Mouse (Mus musculus) midbrain, embryonic 16.5 days (tissue): ENCODE measurements at regions not wholly inside any gene's neighbourhood (a gene's known extent, or its start where the extent isn't known, plus 50 kb on each side); places are given as distances from the start of the nearest gene placed in this dataset.

ENCODE experiments used
- ATAC-seq: fragments of 200-750 bp; cut with Nextera tagmentation; 2 replicates; pipeline ENCODE4 v1.8.0; 2017; ENCODE audit warnings: moderate TSS enrichment
- H3K27ac ChIP-seq: fragments of 300-500 bp; sonication (generic); 2 replicates; pipeline ENCODE4 v1.5.1; 2014; ENCODE audit warnings: mild to moderate bottlenecking, low read length, mixed read lengths
- H3K27me3 ChIP-seq: fragments of 300-500 bp; sonication (generic); 2 replicates; pipeline ENCODE4 v1.6.1; 2014; ENCODE audit warnings: low read depth, low read length, mixed read lengths; ENCODE audit not compliant: control insufficient read depth, insufficient read depth
- H3K36me3 ChIP-seq: fragments of 300-500 bp; sonication (generic); 2 replicates; pipeline ENCODE4 v1.6.1; 2014; ENCODE audit warnings: mild to moderate bottlenecking, low read length, moderate library complexity, mixed read lengths; ENCODE audit not compliant: control insufficient read depth, insufficient read depth
- H3K4me1 ChIP-seq: fragments of 300-500 bp; sonication (generic); 2 replicates; pipeline ENCODE4 v1.6.1; 2014; ENCODE audit warnings: mild to moderate bottlenecking, low read length, mixed read lengths; ENCODE audit not compliant: control insufficient read depth, insufficient read depth
- H3K4me2 ChIP-seq: fragments of 300-500 bp; sonication (generic); 2 replicates; pipeline ENCODE4 v1.6.1; 2014; ENCODE audit warnings: mild to moderate bottlenecking, low read length, mixed read lengths
- H3K4me3 ChIP-seq: fragments of 300-500 bp; sonication (generic); 2 replicates; pipeline ENCODE4 v1.5.1; 2014; ENCODE audit warnings: low read depth, mild to moderate bottlenecking, low read length, moderate library complexity, mixed read lengths
- H3K9ac ChIP-seq: fragments of 300-500 bp; sonication (generic); 2 replicates; pipeline ENCODE4 v1.6.1; 2014; ENCODE audit warnings: low read depth, low read length, mixed read lengths
- H3K9me3 ChIP-seq: fragments of 300-500 bp; sonication (generic); replicated peaks from 2 replicates; pipeline ENCODE4 v1.6.1; 2014; ENCODE audit warnings: mild to moderate bottlenecking, low read length, mixed read lengths; ENCODE audit not compliant: control insufficient read depth, poor library complexity, severe bottlenecking
- WGBS: fragments of 180-500 bp; shearing (Covaris S2); extraction: QIAGEN DNeasy Blood & Tissue Kit; methylation state at CpG from one replicate; pipeline ENCODE4 v1.1.7; 2014; 5-methylcytosine and 5-hydroxymethylcytosine counted together

GRCm38 (mm10) chr11:17324651-17325050 is 67.3 kb downstream of the C1d start:
- Histone ChIP-seq H3K9ac (no peak overlapping the region), H3K4me3 (no peak overlapping the region), H3K9me3 (no peaks in the 10 kb centered on the region), H3K4me1 (0 out of 2 replicates have a peak, but pooled peaks cover 2% of the 10 kb centered on the region), H3K4me2 (no peak overlapping the region), H3K27ac (no peak overlapping the region), H3K27me3 (no peaks in the 10 kb centered on the region; the same call in none of the 2 replicates), H3K36me3 (no peaks in the 10 kb centered on the region)
- ATAC-seq = no peak
- WGBS = 23% methylated on average over 4 of the region's 4 CpGs

- no peak overlapping the region for H3K27ac ChIP-seq
- peak; percentile 84 for ATAC-seq
- H3K4me1 ChIP-seq = 0 out of 2 replicates have a peak, but pooled peaks cover 2% of the 10 kb centered on the region
- no peak overlapping the region for H3K4me3 ChIP-seq
- no peaks in the 10 kb centered on the region for H3K9me3 ChIP-seq
- no peak overlapping the region for H3K4me2 ChIP-seq
- H3K9ac ChIP-seq = no peak overlapping the region
- WGBS = 12% methylated on average over 10 of the region's 10 CpGs
- H3K36me3 ChIP-seq = no peaks in the 10 kb centered on the region
- H3K27me3 ChIP-seq = no peaks in the 10 kb centered on the region; the same call in none of the 2 replicates
These were observed 68.6 kb downstream of the C1d start for GRCm38 (mm10) chr11:17325731-17326646.

GRCm38 (mm10) chr11:17326695-17327094 is 69.3 kb downstream of the C1d start:
- WGBS = 12% methylated on average over 4 of the region's 4 CpGs

GRCm38 (mm10) chr11:17351476-17351875 is 94.1 kb downstream of the C1d start:
- no peaks in the 10 kb centered on the region for H3K27me3 ChIP-seq
- no peak overlapping the region for H3K4me3 ChIP-seq
- H3K9ac ChIP-seq = no peak overlapping the region
- H3K36me3 ChIP-seq = no peaks in the 10 kb centered on the region
- 97% methylated on average over 1 of the region's 1 CpGs for whole genome bisulfite sequencing
- H3K27ac ChIP-seq = no peak overlapping the region
- no peak for ATAC-seq
- H3K4me1 ChIP-seq = peaks cover 5% of the 10 kb centered on the region; the same call in 1 of the 2 replicates
- no peaks in the 10 kb centered on the region for H3K9me3 ChIP-seq
- no peak overlapping the region for H3K4me2 ChIP-seq

More at GRCm38 (mm10) chr11:17326695-17327094, 69.3 kb downstream of the C1d start:
- Histone ChIP-seq H3K27me3 (no peaks in the 10 kb centered on the region; the same call in none of the 2 replicates), H3K4me2 (no peak overlapping the region), H3K4me3 (no peak overlapping the region), H3K9ac (no peak overlapping the region), H3K4me1 (0 out of 2 replicates have a peak, but pooled peaks cover 2% of the 10 kb centered on the region), H3K36me3 (no peaks in the 10 kb centered on the region), H3K27ac (no peak overlapping the region), H3K9me3 (no peaks in the 10 kb centered on the region)
- no peak for ATAC-seq

GRCm38 (mm10) chr11:17352148-17353130 is 95.1 kb downstream of the C1d start:
- 66% methylated on average over 17 of the region's 17 CpGs for WGBS
- Histone ChIP-seq H3K27me3 (no peaks in the 10 kb centered on the region), H3K4me3 (no peak overlapping the region), H3K4me1 (peaks cover 5% of the 10 kb centered on the region; the same call in 1 of the 2 replicates), H3K9ac (no peak overlapping the region), H3K9me3 (no peaks in the 10 kb centered on the region), H3K36me3 (no peaks in the 10 kb centered on the region), H3K27ac (no peak overlapping the region), H3K4me2 (no peak overlapping the region)
- ATAC-seq = peak; percentile 86

- no peak for ATAC-seq
- no peaks in the 10 kb centered on the region for H3K36me3 ChIP-seq
- no peak overlapping the region for H3K27ac ChIP-seq
- no peak overlapping the region for H3K4me2 ChIP-seq
- no peaks in the 10 kb centered on the region for H3K4me1 ChIP-seq
- no peak overlapping the region for H3K4me3 ChIP-seq
- no peak overlapping the region for H3K9ac ChIP-seq
- no peaks in the 10 kb centered on the region for H3K27me3 ChIP-seq
- 72% methylated on average over 1 of the region's 1 CpGs for WGBS
- H3K9me3 ChIP-seq = peaks cover 3% of the 10 kb centered on the region; the same call in 1 of the 2 replicates
These were observed 102.4 kb downstream of the C1d start for GRCm38 (mm10) chr11:17359698-17360254.

GRCm38 (mm10) chr11:17377859-17378258 is 120.5 kb downstream of the C1d start:
- WGBS = 82% methylated on average over 3 of the region's 3 CpGs
- H3K4me3 ChIP-seq = no peak overlapping the region
- no peaks in the 10 kb centered on the region for H3K36me3 ChIP-seq
- no peaks in the 10 kb centered on the region for H3K4me1 ChIP-seq
- no peak overlapping the region for H3K9ac ChIP-seq
- H3K4me2 ChIP-seq = no peak overlapping the region
- no peak overlapping the region for H3K27ac ChIP-seq
- ATAC-seq = no peak
- no peaks in the 10 kb centered on the region for H3K27me3 ChIP-seq
- no peaks in the 10 kb centered on the region for H3K9me3 ChIP-seq

GRCm38 (mm10) chr11:17386756-17387155 is 129.4 kb downstream of the C1d start:
- ATAC-seq = no peak
- WGBS = 86% methylated on average over 3 of the region's 3 CpGs
- H3K36me3 ChIP-seq = no peaks in the 10 kb centered on the region

More at GRCm38 (mm10) chr11:17386756-17387155, 129.4 kb downstream of the C1d start:
- Histone ChIP-seq H3K4me1 (no peaks in the 10 kb centered on the region), H3K9me3 (no peaks in the 10 kb centered on the region), H3K27ac (no peak overlapping the region), H3K27me3 (no peaks in the 10 kb centered on the region), H3K4me3 (no peak overlapping the region), H3K4me2 (no peak overlapping the region), H3K9ac (no peak overlapping the region)
